Mouse (Mus musculus): ENCODE measurements around the gene Cd163.

- TF ChIP-seq CTCF (IDR thresholded peaks at IDR 0.05; ENCODE audit: low read depth, low read length), result no peak; the same call in 1 of the 2 replicates
- no peak for TF ChIP-seq POLR2A (IDR thresholded peaks at IDR 0.05; ENCODE audit: borderline replicate concordance, low read depth, low read length)
Measured at GRCm38 (mm10) chr6:124379331-124379730, 74.9 kb downstream of the Cd163 start.
